Mouse (Mus musculus) ES-Bruce4 (cell line): ENCODE measurements at regions not wholly inside any gene's neighbourhood (a gene's known extent, or its start where the extent isn't known, plus 50 kb on each side); places are given as distances from the start of the nearest gene placed in this dataset.

Experiments used
- EP300 ChIP-seq: IDR thresholded peaks from 2 replicates; pipeline ENCODE4 v1.6.1; 2011; ENCODE audit warnings: low read depth, low read length; ENCODE audit not compliant: insufficient read depth
- POLR2A ChIP-seq: IDR thresholded peaks from one replicate; pipeline ENCODE4 v1.8.1; 2011; ENCODE audit warnings: low read length; ENCODE audit not compliant: insufficient read depth

DNA sequence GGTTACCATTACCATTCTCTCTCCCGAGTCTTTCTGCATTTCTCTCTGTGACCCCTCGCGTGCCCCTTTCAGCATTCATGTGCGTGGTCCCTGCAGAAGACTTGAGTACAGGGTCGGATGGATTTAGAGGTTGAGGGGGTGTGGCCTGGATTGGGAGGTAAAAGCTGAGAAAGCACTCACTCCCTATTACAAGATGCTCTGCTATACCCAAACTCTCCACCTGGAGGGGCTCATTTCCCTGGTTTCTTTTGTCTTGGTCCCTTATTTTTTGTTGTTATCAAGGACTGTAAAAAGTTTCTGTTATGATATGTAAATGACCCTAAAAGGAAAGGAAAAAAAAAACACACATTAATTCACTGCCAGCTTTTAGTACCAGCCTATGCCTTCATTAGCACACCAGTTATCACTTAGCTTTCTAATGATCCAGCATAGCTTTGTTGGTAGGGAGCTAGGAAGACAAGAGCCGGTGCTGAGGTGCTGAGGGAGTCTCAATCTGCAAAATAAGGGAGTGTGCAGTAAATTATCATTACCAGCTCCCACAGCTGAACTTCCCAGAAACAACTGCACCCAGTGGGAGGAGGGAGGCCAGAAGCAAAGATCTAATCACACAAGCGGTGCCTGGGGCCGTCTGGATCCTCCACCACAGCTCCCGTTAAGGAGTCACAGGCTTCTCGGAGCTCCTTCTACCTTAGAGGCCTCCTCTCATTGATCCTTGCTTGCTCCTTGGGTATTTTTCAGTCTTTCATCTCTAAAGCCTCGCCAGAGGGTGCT, 69.8 kb upstream of the Ezr start:
- no peak for TF ChIP-seq EP300
- TF ChIP-seq POLR2A, result no peak
